Mouse (Mus musculus): ENCODE results near the gene Fam57b.
"Not testable (repeated sequence)": the region's sequence is repeated elsewhere in the genome, so short reads cannot be mapped to it uniquely, and the experiment has no call there.

Fam57b gene

DNA sequence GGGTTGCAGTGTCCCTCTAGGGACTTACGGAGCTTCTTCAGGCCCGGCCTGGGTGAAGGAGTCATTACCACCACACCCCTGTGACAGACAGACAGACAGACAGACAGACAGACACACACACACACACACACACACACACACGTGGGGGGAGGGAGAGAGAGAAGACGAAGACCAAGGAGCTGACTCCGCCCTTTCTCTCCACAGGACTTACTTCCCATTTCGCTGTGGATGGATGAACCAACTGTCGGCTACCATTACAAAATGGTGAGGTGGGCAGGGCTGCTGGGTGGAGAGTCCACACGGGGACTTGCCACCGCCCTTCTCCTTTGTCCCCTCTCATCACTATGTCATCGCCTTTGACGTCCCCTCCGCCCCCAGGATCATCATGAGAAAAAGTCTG is 26.7 kb upstream of the Fam57b start:
- no peak for DNase-seq (ENCODE audit: low read depth, low spot score)
- peaks cover 4% of the 10 kb centered on the region for H3K36me3 ChIP-seq (ENCODE audit: control insufficient read depth, insufficient read depth, low read length, poor library complexity, severe bottlenecking)
- H3K27me3 ChIP-seq (ENCODE audit: control insufficient read depth, insufficient read depth, low read length, poor library complexity, severe bottlenecking): no peaks in the 10 kb centered on the region

DNA sequence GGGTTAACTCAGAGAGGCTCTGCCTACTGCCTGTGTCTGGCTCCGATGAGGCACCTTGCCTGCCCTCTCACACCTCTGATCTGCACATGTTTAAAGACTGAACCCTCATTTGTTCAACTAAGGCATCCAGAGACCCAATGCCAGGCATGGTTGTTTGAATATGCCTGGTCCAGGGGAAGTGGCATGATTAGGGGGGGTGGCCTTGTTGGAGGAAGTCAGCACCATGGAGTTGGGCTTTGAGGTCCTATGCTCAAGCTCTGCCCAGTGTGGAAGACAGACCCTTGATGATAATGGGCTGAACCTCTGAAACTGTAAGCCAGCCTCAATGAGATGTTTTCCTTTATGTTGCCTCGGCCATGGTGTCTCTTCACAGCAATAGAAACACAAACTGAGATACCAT is 24.1 kb upstream of the Fam57b start:
- Histone ChIP-seq H3K27me3 (ENCODE audit: control insufficient read depth, insufficient read depth, low read length, poor library complexity, severe bottlenecking) (no peaks in the 10 kb centered on the region), H3K36me3 (ENCODE audit: control insufficient read depth, insufficient read depth, low read length, poor library complexity, severe bottlenecking) (peaks cover under 1% of the 10 kb centered on the region)
- no peak for DNase-seq (ENCODE audit: low read depth, low spot score)

DNA sequence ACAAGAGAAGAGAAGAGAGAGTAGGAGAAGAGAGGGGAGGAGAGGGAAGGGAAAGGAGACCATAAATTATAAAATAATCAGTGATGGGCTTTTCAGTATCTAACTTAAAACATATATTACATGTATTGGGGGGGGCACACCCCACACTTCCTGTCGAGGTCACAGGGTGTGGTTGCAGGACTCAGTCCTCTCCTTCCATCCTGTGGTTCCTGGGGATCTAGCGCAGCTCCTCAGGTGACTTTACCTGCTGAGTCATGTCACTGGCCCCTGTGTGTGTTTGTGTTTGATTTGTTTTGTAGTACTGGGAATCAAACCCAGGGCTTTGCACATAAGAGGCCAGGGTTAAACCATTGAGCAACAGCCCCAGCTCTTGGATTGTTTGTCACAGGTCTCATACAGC is 23.0 kb upstream of the Fam57b start:
- Histone ChIP-seq H3K27me3 (ENCODE audit: control insufficient read depth, insufficient read depth, low read length, poor library complexity, severe bottlenecking) (no peaks in the 10 kb centered on the region), H3K36me3 (ENCODE audit: control insufficient read depth, insufficient read depth, low read length, poor library complexity, severe bottlenecking) (peaks cover 5% of the 10 kb centered on the region)
- no peak for DNase-seq (ENCODE audit: low read depth, low spot score)

DNA sequence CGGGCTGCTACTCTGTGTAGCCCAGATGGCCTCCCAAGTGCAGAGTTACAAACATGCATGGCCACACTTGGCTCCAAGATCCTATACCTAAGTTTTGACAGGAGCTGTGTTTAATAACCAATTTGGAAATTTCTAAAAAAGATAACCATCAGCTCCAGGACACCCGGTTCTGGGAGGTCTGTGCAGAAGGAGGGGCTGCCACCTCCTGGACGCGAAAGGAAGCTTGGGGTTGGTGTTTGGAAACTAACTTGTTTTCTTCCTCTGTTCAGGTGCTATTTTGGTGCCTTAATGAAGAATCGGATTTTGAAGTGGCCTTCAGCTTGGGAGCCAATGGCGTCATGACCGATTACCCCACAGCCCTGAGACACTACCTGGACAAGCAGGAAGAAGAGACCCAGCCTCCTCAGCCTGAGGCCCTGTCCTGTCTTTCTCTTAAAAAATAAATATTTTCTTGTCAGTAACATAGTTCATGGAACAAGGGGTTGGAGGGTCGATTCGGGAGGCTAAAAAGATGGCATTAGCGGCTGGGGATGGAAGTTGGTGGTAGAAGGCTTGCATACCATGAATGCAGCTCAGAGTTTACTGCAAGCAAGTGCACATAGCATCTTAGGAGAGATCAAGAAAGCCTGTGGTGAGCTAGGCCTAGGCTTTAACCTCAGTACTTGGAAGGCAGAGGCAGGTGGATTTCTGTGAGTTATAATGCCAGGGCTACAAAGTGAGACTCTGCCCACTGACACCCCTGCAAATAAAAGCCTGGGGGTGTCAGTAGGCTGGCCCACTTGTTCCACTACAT is 22.1 kb upstream of the Fam57b start:
- no peaks in the 10 kb centered on the region for H3K27me3 ChIP-seq (ENCODE audit: control insufficient read depth, insufficient read depth, low read length, poor library complexity, severe bottlenecking)
- peak; percentile 50 for DNase-seq (ENCODE audit: low read depth, low spot score)
- peaks cover 5% of the 10 kb centered on the region for H3K36me3 ChIP-seq (ENCODE audit: control insufficient read depth, insufficient read depth, low read length, poor library complexity, severe bottlenecking)

DNA sequence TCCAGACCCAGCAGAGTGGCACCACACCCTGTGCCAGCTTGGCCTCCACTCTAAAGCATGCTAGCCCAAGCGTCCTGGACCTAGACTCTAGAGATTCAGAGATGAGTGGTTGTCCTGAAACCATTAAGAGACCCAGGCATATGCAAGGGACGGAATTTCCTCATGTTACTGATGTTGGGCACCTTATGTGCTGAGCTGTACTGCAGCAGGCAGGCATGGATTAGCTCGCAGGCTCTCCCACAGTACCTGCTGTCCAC is 21.6 kb upstream of the Fam57b start:
- peaks cover 5% of the 10 kb centered on the region for H3K36me3 ChIP-seq (ENCODE audit: control insufficient read depth, insufficient read depth, low read length, poor library complexity, severe bottlenecking)
- DNase-seq (ENCODE audit: low read depth, low spot score): no peak
- no peaks in the 10 kb centered on the region for H3K27me3 ChIP-seq (ENCODE audit: control insufficient read depth, insufficient read depth, low read length, poor library complexity, severe bottlenecking)

DNA sequence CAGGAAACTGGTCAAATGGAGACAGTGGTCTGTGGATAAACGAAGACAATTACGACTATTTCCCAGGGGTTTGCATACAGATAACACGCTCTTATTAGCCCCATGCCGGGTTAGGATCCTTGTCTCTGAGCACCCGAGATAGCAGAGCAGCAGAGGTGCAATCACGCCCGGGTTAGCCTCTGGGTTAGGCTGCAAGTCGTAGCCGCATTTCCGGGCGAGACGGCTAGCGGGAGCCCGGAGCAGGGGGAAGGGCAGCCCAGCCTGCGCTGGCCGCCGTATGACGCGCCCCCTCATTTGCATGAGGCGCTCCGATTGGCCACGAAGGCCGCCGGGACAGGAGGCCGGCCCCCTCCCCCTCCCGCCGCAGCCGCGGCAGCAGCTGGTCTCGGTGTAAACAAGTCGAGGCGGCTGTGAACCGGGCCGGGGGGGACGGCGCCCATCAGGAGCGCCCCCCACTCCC is 20.8 kb upstream of the Fam57b start, which contains the start of gene Ypel3:
Gene Ypel3 (plus strand): TSS at position 358 of the 460 bp plus-strand sequence.
- H3K36me3 ChIP-seq (ENCODE audit: control insufficient read depth, insufficient read depth, low read length, poor library complexity, severe bottlenecking): peaks cover 5% of the 10 kb centered on the region
- peak; percentile 92 for DNase-seq (ENCODE audit: low read depth, low spot score)
- no peaks in the 10 kb centered on the region for H3K27me3 ChIP-seq (ENCODE audit: control insufficient read depth, insufficient read depth, low read length, poor library complexity, severe bottlenecking)

DNA sequence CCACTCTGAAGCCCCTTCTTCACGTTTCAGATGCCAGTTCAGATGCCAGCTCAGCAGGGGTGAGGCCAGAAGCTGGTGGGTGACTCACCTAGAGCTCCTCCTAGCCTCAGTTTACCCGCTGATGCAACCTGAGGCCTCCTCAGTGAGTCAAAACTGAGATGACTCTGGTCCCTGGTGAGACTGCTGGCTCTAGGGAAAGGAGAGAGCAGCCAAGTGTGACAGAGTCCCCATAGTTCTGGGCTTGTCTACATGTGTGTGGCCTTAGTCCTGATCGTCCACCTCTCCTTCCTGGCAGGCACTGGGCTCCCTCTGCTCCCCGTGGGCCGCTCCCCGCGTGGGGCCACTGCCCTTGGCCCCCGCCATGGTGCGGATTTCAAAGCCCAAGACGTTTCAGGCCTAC is 20.0 kb upstream of the Fam57b start:
- no peaks in the 10 kb centered on the region for H3K27me3 ChIP-seq (ENCODE audit: control insufficient read depth, insufficient read depth, low read length, poor library complexity, severe bottlenecking)
- no peak for DNase-seq (ENCODE audit: low read depth, low spot score)
- peaks cover 5% of the 10 kb centered on the region for H3K36me3 ChIP-seq (ENCODE audit: control insufficient read depth, insufficient read depth, low read length, poor library complexity, severe bottlenecking)

DNA sequence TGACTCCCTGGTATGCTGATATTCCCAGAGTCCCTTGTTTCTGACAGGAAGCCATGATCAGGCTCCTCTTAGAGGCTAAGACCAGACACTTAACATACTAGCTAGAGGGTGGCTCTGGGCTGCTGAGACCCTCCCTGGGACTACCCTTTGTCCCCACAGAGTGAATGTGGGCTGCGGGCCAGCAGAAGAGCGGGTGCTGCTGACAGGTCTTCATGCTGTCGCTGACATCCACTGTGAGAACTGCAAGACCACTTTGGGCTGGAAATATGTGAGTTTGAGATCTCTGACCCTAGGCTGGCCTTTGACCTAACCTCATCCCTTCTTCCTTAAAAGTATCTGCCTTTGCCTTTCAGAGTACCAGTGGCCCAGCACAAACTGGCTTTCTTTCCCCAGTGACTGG is 19.3 kb upstream of the Fam57b start:
- DNase-seq (ENCODE audit: low read depth, low spot score): no peak
- Histone ChIP-seq H3K27me3 (ENCODE audit: control insufficient read depth, insufficient read depth, low read length, poor library complexity, severe bottlenecking) (no peaks in the 10 kb centered on the region), H3K36me3 (ENCODE audit: control insufficient read depth, insufficient read depth, low read length, poor library complexity, severe bottlenecking) (peaks cover 5% of the 10 kb centered on the region)

DNA sequence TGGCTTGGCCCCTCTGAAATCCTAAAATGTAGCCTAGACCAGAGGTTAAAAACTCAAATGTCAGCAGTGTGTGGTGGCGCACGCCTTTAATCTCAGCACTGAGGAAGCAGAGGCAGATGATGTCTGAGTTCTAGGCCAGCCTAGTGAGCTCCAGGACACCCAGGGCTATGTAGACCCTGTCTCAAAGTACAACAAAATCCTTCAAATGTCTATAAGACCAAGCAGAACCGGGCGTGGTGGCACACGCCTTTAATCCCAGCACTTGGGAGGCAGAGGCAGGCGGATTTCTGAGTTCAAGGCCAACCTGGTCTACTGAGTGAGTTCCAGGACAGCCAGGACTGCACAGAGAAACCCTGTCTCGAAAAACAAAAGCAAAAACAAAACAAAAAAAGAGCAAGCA is 18.4 kb upstream of the Fam57b start:
- H3K27me3 ChIP-seq (ENCODE audit: control insufficient read depth, insufficient read depth, low read length, poor library complexity, severe bottlenecking); DNase-seq (ENCODE audit: low read depth, low spot score); H3K36me3 ChIP-seq (ENCODE audit: control insufficient read depth, insufficient read depth, low read length, poor library complexity, severe bottlenecking): not testable (repeated sequence)

DNA sequence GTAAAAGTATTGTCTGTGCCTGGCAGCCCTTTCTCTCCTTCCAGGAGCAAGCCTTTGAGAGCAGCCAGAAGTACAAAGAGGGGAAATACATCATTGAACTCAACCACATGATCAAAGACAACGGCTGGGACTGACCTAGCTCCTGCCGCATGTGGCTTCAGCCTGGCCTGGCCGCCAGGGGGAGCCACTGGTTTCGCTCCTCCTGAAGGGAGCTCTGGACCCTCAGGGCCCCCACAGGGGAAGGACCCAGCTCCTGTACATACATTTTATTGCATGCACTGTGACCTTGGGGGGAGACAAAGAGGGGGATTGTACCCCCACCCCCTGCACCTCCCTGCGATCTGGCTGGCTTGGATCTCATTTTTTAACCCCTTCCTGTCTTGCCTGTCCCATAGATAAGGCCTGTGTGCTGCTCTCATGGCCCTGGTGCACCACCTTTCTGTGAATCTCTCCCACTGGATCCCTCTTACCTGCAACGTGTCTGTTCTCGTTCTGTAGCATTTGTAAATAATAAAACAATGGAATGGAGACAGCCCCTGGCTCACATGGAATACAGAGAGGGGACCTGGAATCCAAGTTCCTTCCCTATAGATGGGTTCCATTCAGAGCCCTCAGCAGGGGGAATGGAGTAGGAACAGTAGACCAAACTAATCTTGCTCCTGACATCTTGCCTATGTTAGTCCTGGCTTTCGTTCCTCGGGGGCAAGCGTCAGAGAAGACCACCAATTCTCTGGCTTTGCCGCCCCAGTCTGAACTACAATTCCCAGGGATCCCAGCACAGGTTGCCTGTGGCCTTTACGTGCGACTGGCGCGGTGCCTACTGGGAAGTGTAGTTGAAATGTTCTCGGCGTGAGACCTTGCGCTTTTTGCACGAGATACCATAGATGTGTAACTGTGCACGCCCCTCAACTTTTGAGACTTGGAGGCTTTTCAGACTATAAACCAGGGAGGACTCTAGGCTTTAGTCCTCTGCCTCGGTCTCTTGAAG is 17.2 kb upstream of the Fam57b start:
- Histone ChIP-seq H3K36me3 (ENCODE audit: control insufficient read depth, insufficient read depth, low read length, poor library complexity, severe bottlenecking) (peaks cover 5% of the 10 kb centered on the region), H3K27me3 (ENCODE audit: control insufficient read depth, insufficient read depth, low read length, poor library complexity, severe bottlenecking) (no peaks in the 10 kb centered on the region)
- DNase-seq (ENCODE audit: low read depth, low spot score): peak; percentile 87

DNA sequence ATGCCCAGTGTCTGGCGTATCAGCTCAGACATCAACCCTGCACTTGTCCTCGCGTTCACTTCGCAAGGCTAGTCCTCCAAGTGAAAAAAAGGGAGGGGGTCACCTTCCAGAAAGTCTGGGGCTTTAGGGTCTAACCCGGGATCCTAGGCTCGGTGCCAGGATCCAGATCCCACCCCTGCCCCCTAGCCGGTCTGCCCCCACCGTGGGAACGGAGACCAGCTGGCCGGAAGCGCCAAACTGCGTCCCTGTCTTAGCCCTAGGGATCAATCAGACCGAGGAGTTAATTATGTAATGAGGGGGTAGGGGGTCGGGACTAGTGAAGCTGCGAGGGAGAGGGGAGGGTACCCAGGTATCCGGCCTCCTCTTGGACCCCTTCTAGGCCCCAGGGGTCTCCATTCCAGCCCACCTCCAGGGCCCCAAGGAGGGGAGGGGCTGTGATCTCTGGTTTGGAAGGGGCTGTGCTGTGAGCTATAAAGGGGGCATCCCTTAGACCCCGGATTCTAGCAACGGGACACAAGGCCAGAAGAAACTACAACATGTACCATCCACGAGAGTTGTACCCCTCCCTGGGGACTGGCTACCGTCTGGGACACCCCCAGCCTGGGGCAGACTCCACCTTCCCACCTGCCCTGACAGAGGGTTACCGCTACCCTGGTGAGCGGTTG is 16.4 kb upstream of the Fam57b start, which contains the start of gene Tbx6:
Gene Tbx6 (plus strand): TSS at position 513 of the 665 bp plus-strand sequence.
- H3K27me3 ChIP-seq (ENCODE audit: control insufficient read depth, insufficient read depth, low read length, poor library complexity, severe bottlenecking): no peaks in the 10 kb centered on the region
- no peak for DNase-seq (ENCODE audit: low read depth, low spot score)
- peaks cover 8% of the 10 kb centered on the region for H3K36me3 ChIP-seq (ENCODE audit: control insufficient read depth, insufficient read depth, low read length, poor library complexity, severe bottlenecking)

DNA sequence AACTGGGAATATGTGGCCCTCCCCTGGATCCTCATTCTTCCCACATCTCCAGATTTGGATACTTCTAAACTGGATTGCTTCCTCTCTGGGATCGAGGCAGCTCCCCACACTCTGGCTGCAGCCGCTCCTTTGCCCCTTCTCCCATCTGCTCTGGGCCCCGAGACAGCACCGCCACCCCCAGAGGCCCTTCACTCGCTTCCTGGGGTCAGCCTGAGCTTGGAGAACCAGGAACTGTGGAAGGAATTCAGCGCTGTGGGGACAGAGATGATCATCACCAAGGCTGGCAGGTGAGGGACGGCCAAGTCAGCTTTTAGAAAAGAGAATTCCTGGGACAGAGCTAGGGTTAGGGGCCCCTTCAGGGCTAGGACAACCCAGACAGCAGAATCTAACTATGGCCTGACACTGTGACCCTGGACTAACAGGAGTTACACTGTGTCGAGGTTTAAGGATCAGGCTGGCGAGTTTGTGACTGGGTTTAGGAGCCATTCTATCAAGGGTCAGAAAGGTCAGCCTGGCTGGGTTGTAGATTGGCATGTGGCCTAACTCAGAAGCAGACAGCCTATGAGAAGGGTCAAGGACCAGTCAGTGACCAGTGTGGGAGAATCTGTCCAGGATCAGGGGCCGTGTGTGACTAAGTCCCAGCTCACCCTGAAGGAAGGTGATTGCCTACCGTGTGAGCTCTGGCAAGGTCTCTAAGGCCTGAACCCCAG is 15.7 kb upstream of the Fam57b start:
- H3K36me3 ChIP-seq (ENCODE audit: control insufficient read depth, insufficient read depth, low read length, poor library complexity, severe bottlenecking): peaks cover 8% of the 10 kb centered on the region
- DNase-seq (ENCODE audit: low read depth, low spot score): no peak
- H3K27me3 ChIP-seq (ENCODE audit: control insufficient read depth, insufficient read depth, low read length, poor library complexity, severe bottlenecking): no peaks in the 10 kb centered on the region

DNA sequence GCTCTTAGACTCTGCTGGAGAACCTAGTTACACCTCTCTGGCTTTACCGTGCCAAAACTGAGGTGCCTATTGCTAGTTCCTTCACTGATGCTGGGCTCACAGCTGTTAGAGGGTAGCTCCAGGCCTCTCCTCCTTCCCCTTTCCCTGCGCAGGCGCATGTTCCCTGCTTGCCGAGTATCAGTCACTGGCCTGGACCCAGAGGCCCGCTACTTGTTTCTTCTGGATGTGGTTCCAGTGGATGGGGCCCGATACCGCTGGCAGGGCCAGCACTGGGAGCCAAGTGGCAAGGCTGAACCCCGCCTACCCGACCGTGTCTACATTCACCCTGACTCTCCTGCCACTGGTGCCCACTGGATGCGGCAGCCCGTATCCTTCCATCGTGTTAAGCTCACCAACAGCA is 14.8 kb upstream of the Fam57b start:
- no peak for DNase-seq (ENCODE audit: low read depth, low spot score)

DNA sequence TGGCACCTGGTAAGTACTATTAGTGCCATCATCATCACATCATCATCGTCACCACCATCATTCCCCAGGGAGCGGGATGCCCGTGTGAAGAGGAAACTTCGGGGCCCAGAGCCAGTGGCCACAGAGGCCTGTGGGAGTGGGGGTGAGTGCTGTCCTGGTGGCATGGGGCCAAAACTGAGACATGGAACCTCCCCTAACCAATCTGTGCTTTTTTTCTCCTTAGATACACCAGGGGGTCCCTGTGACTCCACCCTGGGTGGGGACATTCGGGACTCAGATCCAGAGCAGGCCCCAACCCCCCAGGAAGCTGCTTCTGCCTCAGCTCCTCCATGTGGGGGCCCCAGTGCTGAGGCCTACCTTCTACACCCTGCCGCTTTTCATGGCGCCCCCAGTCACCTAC is 13.0 kb upstream of the Fam57b start:
- no peak for DNase-seq (ENCODE audit: low read depth, low spot score)

More for the DNA sequence above, 14.8 kb upstream of the Fam57b start:
- Histone ChIP-seq H3K27me3 (ENCODE audit: control insufficient read depth, insufficient read depth, low read length, poor library complexity, severe bottlenecking) (no peaks in the 10 kb centered on the region), H3K36me3 (ENCODE audit: control insufficient read depth, insufficient read depth, low read length, poor library complexity, severe bottlenecking) (peaks cover 8% of the 10 kb centered on the region)

More for the DNA sequence above, 13.0 kb upstream of the Fam57b start:
- H3K27me3 ChIP-seq (ENCODE audit: control insufficient read depth, insufficient read depth, low read length, poor library complexity, severe bottlenecking): no peaks in the 10 kb centered on the region
- peaks cover 9% of the 10 kb centered on the region for H3K36me3 ChIP-seq (ENCODE audit: control insufficient read depth, insufficient read depth, low read length, poor library complexity, severe bottlenecking)

Data from splenic B cell, adult 2 months (primary cell).